Mouse (Mus musculus): ENCODE measurements at regions not wholly inside any gene's neighbourhood (a gene's known extent, or its start where the extent isn't known, plus 50 kb on each side); places are given as distances from the start of the nearest gene placed in this dataset.

DNA sequence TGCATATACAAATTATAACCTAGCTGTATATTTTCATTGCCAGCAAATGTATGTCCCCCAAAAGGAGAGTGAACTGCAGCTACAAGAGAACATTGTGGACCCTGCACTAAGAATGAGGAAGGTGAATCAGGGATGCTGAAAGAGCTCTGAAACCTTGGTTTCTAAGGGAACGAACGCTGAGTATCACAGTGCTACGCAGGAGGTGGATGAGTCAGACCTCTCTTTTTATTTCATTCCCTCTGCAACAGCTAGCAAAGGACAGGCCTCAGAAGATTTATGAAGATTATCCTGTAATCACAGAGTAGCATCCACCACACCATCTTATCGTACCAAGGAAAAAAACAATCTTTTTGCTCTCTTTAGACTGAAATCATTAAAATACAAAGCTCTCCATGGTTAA lies 50.2 kb upstream of the Ube3a start:
- peak in 1 of 2 experiments; percentile 4 for DNase-seq (ENCODE audit: low spot score in 2 of 2)

Data from layer of hippocampus, postnatal 14 days (tissue).